In genomic region chr1:125729731-125730536, GRCm38 (mm10) we compare ENCODE assay signal across 8 mouse cellular contexts. TPM values are rescaled to one million over a fixed set of nuclear protein-coding genes. Genes with fewer than 3 reads are reported as not detected.
DNase-seq lines count a peak whose midpoint lies in the region; ATAC-seq and TF ChIP-seq lines count a peak whose summit lies in the region.
"Had no signal": no experiment of that assay in that cellular context is flagged by ENCODE, and none has a peak within 500 bp of the region (broad histone marks: within the 10 kb centered on the region; RNA-seq: fewer than 3 reads in every experiment).

No protein-coding gene starts in this region.

- no peaks in the 10 kb centered on the region for H3K4me1 ChIP-seq in testis, adult 2 months (ENCODE audit: control insufficient read depth, insufficient read depth, low read length)
- H3K4me1 ChIP-seq in embryonic facial prominence, embryonic 11.5 days (ENCODE audit: control insufficient read depth, insufficient read depth, low read length) = no peaks in the 10 kb centered on the region
- H3K4me1 ChIP-seq in limb, embryonic 13.5 days = 0 out of 2 replicates have a peak, but pooled peaks cover 13% of the 10 kb centered on the region

- H3K9ac ChIP-seq in embryonic facial prominence, embryonic 11.5 days (replicated peaks; ENCODE audit: low read length) = no peak overlapping the region
- H3K9ac ChIP-seq in limb, embryonic 13.5 days = no peak overlapping the region
- H3K9ac ChIP-seq: limb, embryonic 15.5 days had no signal

- 61% methylated on average over 13 of the region's 13 CpGs for WGBS in embryonic facial prominence, embryonic 11.5 days
- WGBS in limb, embryonic 13.5 days = 34% methylated on average over 13 of the region's 13 CpGs

- no peaks in the 10 kb centered on the region for H3K36me3 ChIP-seq in testis, adult 2 months (ENCODE audit: control insufficient read depth, insufficient read depth, low read length)
- no peaks in the 10 kb centered on the region for H3K36me3 ChIP-seq in embryonic facial prominence, embryonic 11.5 days (replicated peaks; ENCODE audit: control insufficient read depth, insufficient read depth, low read depth, low read length)
- H3K36me3 ChIP-seq in limb, embryonic 13.5 days = no peaks in the 10 kb centered on the region
- H3K36me3 ChIP-seq: limb, embryonic 15.5 days had no signal

- no peak for ATAC-seq in embryonic facial prominence, embryonic 11.5 days (replicated peaks; ENCODE audit: insufficient number of reproducible peaks, low FRiP score, low TSS enrichment, low read depth)
- 0 out of 2 replicates have a peak, but pooled peaks have one; percentile 5 for ATAC-seq in limb, embryonic 13.5 days (ENCODE audit: low FRiP score, low read depth)

- DNase-seq in testis, postnatal 10 days (ENCODE audit: low spot score) = no peak
- DNase-seq in embryonic facial prominence, embryonic 11.5 days (ENCODE audit: low spot score) = peak; percentile 31
- peak; percentile 6 for DNase-seq in telencephalon, adult 2 months (ENCODE audit: low read depth, low spot score)
- no peak for DNase-seq in spleen, postnatal 14 days (ENCODE audit: low spot score in 2 of 2)
- no peak for DNase-seq in lung, postnatal 25 days (ENCODE audit: low spot score)

- H3K4me2 ChIP-seq in embryonic facial prominence, embryonic 11.5 days (ENCODE audit: low read depth, low read length) = no peak overlapping the region
- H3K4me2 ChIP-seq in limb, embryonic 13.5 days (replicated peaks) = no peak overlapping the region
- H3K4me2 ChIP-seq: limb, embryonic 15.5 days had no signal

- TF ChIP-seq POLR2A in testis, adult 2 months (IDR thresholded peaks at IDR 0.05; ENCODE audit: control insufficient read depth, low read depth, low read length) = no peak

- H3K27me3 ChIP-seq in testis, adult 2 months (ENCODE audit: control insufficient read depth, insufficient read depth, low read length) = no peaks in the 10 kb centered on the region
- H3K27me3 ChIP-seq in embryonic facial prominence, embryonic 11.5 days (ENCODE audit: control insufficient read depth, insufficient read depth, low read length) = no peaks in the 10 kb centered on the region
- no peaks in the 10 kb centered on the region for H3K27me3 ChIP-seq in limb, embryonic 13.5 days
- H3K27me3 ChIP-seq: limb, embryonic 15.5 days had no signal

- H3K4me3 ChIP-seq in testis, adult 2 months (ENCODE audit: control insufficient read depth, low read depth, low read length) = no peak overlapping the region
- no peak overlapping the region for H3K4me3 ChIP-seq in embryonic facial prominence, embryonic 11.5 days (ENCODE audit: low read depth, low read length)
- H3K4me3 ChIP-seq in limb, embryonic 13.5 days = no peak overlapping the region
- H3K4me3 ChIP-seq: limb, embryonic 15.5 days had no signal

- H3K27ac ChIP-seq in testis, adult 2 months (ENCODE audit: control insufficient read depth, insufficient read depth, low read depth, low read length) = no peak overlapping the region
- no peak overlapping the region for H3K27ac ChIP-seq in embryonic facial prominence, embryonic 11.5 days (replicated peaks; ENCODE audit: low read depth, low read length)
- H3K27ac ChIP-seq in limb, embryonic 13.5 days = no peak overlapping the region
- H3K27ac ChIP-seq: limb, embryonic 15.5 days had no signal

- peak; percentile 42; the same call in 1 of the 2 replicates for TF ChIP-seq CTCF in testis, adult 2 months (IDR thresholded peaks at IDR 0.05; ENCODE audit: control insufficient read depth, insufficient read depth, insufficient replicate concordance, low read depth, low read length)

- H3K9me3 ChIP-seq in embryonic facial prominence, embryonic 11.5 days (replicated peaks; ENCODE audit: control insufficient read depth, low read length) = no peaks in the 10 kb centered on the region
- no peaks in the 10 kb centered on the region for H3K9me3 ChIP-seq in limb, embryonic 13.5 days
- H3K9me3 ChIP-seq: limb, embryonic 15.5 days had no signal

RNA-seq across cellular contexts. Expression of gene Gpr39, which starts 53.1 kb away (rescaled TPM):
- 12.9 and 18.8 TPM in 2 replicates for polyA plus RNA-seq in testis, adult 2 months (2012; rRNA removed)
- polyA plus RNA-seq in embryonic facial prominence, embryonic 11.5 days (2014; fragmentation: Nextera tagmentation; extraction: Ambion mirVana) = not detected in 2 replicates
- 0.13 TPM in 1 of 2 replicates, not detected in the other for polyA plus RNA-seq in limb, embryonic 13.5 days (2015; fragmentation: Nextera tagmentation; extraction: Ambion mirVana)

Comparison
In these comparisons a context has a peak if more than half of its experiments do, and no peak if none do; other contexts are left out.
1. DNase-seq: peak in embryonic facial prominence, embryonic 11.5 days (single experiment) and telencephalon, adult 2 months (single experiment); none in testis, postnatal 10 days (single experiment), spleen, postnatal 14 days (0 of 2) and lung, postnatal 25 days (single experiment).
2. RNA of gene Gpr39, which starts 53.1 kb away (polyA plus RNA-seq): 12.9 to 18.8 TPM in testis, adult 2 months; 0.13 TPM in limb, embryonic 13.5 days and not detected in embryonic facial prominence, embryonic 11.5 days; every median in the first group is over 10 times any median in the second.